7 mouse cellular contexts compared by ENCODE assay signal in the genomic region with DNA sequence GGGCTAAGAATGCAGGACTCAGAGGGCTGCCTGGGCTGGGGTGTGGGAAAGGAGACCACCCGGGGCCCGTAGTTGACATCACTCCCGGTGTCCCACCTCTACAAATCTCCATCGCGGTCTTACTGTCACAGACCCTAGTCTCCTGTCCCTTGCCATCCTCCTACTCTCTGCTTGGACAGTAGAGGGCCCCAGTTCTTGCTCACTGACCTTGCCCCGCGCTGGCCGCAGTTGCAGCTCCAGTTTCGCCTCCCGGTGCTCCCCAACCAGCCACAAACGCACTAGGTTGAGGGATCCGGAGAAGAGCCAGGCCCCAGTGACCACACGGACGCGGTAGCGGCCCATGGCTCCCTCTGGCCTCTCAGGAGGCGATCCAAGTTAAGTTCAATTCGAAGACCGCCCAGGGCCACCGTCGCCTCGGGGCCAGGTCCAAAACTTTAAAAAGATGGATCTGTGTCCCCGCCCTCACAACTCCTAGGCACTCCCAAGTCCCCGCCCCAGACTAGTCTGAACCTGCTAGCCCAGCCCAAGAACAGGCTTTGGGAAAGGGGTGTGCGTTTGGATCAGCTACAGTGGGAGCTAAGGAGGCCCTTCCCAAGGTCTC. TPM values are rescaled to one million over a fixed set of nuclear protein-coding genes. Genes with fewer than 3 reads are reported as not detected.
A peak's percentile ranks its signal among the peaks of the same experiment; 100 is the strongest.
DNase-seq lines count a peak whose midpoint lies in the region; ATAC-seq and TF ChIP-seq lines count a peak whose summit lies in the region.

A gene (minus strand): TSS at position 423 of the 601 bp plus-strand sequence.

- H3K27ac ChIP-seq in heart, embryonic 12.5 days (ENCODE audit: poor library complexity, severe bottlenecking): no peak within 1 kb of the TSS
- 0 out of 2 replicates have a peak within 1 kb of the TSS, but pooled peaks have one; percentile 2 for H3K27ac ChIP-seq in kidney, postnatal 0 days

- H3K27me3 ChIP-seq in heart, embryonic 12.5 days (replicated peaks): peaks cover 71% of the 10 kb centered on the region
- H3K27me3 ChIP-seq in kidney, postnatal 0 days (ENCODE audit: insufficient read depth, low read length): 0 out of 2 replicates have a peak, but pooled peaks cover 14% of the 10 kb centered on the region

- TF ChIP-seq CTCF in kidney, postnatal 0 days (IDR thresholded peaks at IDR 0.05; ENCODE audit: low read depth): peak; percentile 63

- H3K9me3 ChIP-seq in heart, embryonic 12.5 days (replicated peaks): no peaks in the 10 kb centered on the region
- H3K9me3 ChIP-seq in kidney, postnatal 0 days (replicated peaks; ENCODE audit: low read length): no peaks in the 10 kb centered on the region

- H3K4me1 ChIP-seq in heart, embryonic 12.5 days (replicated peaks): peaks cover 10% of the 10 kb centered on the region; the same call in 1 of the 2 replicates
- 0 out of 2 replicates have a peak, but pooled peaks cover 2% of the 10 kb centered on the region for H3K4me1 ChIP-seq in kidney, postnatal 0 days (replicated peaks; ENCODE audit: insufficient read depth, low read length)

- intact Hi-C loops in left cerebral cortex, postnatal 25 days (cut with DNase I): no loop called here

- peak; percentile 43; the same call in 1 of the 2 replicates for ATAC-seq in heart, embryonic 12.5 days (ENCODE audit: insufficient number of reproducible peaks, low FRiP score)
- ATAC-seq in kidney, postnatal 0 days (replicated peaks; ENCODE audit: low FRiP score, low read depth): peak; percentile 40; the same call in 1 of the 2 replicates

- DNase-seq in adrenal gland, adult 2 months: peak; percentile 79
- peak; percentile 74 for DNase-seq in embryo, embryonic 10 days (ENCODE audit: low spot score)
- DNase-seq in kidney, postnatal 0 days (ENCODE audit: low spot score): peak; percentile 81
- peak; percentile 66 for DNase-seq in lung, postnatal 36 days
- peak; percentile 61 for DNase-seq in testis, postnatal 10 days (ENCODE audit: low spot score)
- no peak for DNase-seq in left cerebral cortex, postnatal 25 days (ENCODE audit: low spot score in 2 of 2)

- peak within 1 kb of the TSS; percentile 72 for H3K4me2 ChIP-seq in heart, embryonic 12.5 days
- peak within 1 kb of the TSS; percentile 61 for H3K4me2 ChIP-seq in kidney, postnatal 0 days (ENCODE audit: low read length)

- no peaks in the 10 kb centered on the region for H3K36me3 ChIP-seq in heart, embryonic 12.5 days
- no peaks in the 10 kb centered on the region for H3K36me3 ChIP-seq in kidney, postnatal 0 days (ENCODE audit: insufficient read depth, low read length)

- under 1% methylated on average over 25 of the region's 25 CpGs for WGBS in heart, embryonic 12.5 days
- 2% methylated on average over 25 of the region's 25 CpGs for WGBS in kidney, postnatal 0 days

- peak within 1 kb of the TSS; percentile 39 for H3K4me3 ChIP-seq in heart, embryonic 12.5 days
- peak within 1 kb of the TSS; percentile 33 for H3K4me3 ChIP-seq in kidney, postnatal 0 days (replicated peaks; ENCODE audit: low read depth, low read length)

- peak within 1 kb of the TSS; percentile 42 for H3K9ac ChIP-seq in heart, embryonic 12.5 days
- peak within 1 kb of the TSS; percentile 43; the same call in 1 of the 2 replicates for H3K9ac ChIP-seq in kidney, postnatal 0 days (ENCODE audit: low read depth, low read length)

RNA-seq across cellular contexts. Expression of the gene that starts here (rescaled TPM):
- total RNA-seq in adrenal gland, adult 2 months (2021): 1 to 10 TPM; 1.3 to 1.6 TPM
- polyA plus RNA-seq in adrenal gland, adult 2 months (2012; rRNA removed): 1.7 and 1.8 TPM in 2 replicates
- 3.8 and 7.8 TPM in 2 replicates for polyA plus RNA-seq in heart, embryonic 12.5 days (2016; fragmentation: Nextera tagmentation; extraction: Ambion mirVana)
- 3.8 and 4.0 TPM in 2 replicates for polyA plus RNA-seq in kidney, postnatal 0 days (2015; fragmentation: Nextera tagmentation; extraction: Ambion mirVana)
- under 1 TPM in 1 of 2 experiments, not detected in 1; 0.23 TPM for total RNA-seq in left cerebral cortex, postnatal 25 days (2021)

Comparison
In these comparisons a context has a peak if more than half of its experiments do, and no peak if none do; other contexts are left out.
1. DNase-seq: peak in adrenal gland, adult 2 months (single experiment), embryo, embryonic 10 days (single experiment), kidney, postnatal 0 days (single experiment), lung, postnatal 36 days (single experiment) and testis, postnatal 10 days (single experiment); none in left cerebral cortex, postnatal 25 days (0 of 2).